Mouse (Mus musculus): ENCODE results near the gene Olfr657. TPM values are rescaled to one million over a fixed set of nuclear protein-coding genes. Genes with fewer than 3 reads are reported as not detected.

Gene Olfr657
- not detected in 2 replicates for polyA plus RNA-seq (2021; fragmentation: Nextera tagmentation)
- long read RNA-seq, experiment 1, result 0 reads
- long read RNA-seq, experiment 2, result 0 reads

GRCm38 (mm10) chr7:104624494-104624893, at the start of gene Olfr657:
Gene Olfr657, plus strand, starts transcription at chr7:104624794.

GRCm38 (mm10) chr7:104577014-104577413, 47.6 kb upstream of the Olfr657 start, which contains the start of gene Olfr653:
Gene Olfr653, plus strand, starts transcription at chr7:104577314.

GRCm38 (mm10) chr7:104586725-104587124, 37.9 kb upstream of the Olfr657 start, which contains the start of gene Olfr654:
Gene Olfr654, plus strand, starts transcription at chr7:104587025.

DNA sequence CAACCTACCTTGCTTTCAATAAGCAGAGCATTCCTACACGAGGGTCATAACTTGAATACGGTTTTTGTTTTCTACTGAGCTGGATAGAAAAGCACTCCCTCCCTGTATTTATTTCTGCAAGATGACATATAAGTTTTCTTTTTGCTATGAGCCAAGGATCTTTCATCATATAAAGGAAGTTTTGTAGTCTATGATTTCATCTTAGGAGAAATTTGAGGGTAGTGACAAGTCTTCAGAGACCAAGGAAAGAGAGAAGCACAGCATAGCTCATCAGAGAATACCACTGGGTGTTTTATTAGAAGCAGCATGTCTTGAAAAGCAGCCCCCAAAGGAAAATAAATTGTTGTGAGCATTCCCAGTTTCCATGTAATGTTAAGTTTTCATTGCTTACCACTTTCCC, 22.9 kb upstream of the Olfr657 start, which contains the start of gene Olfr655:
Olfr655 (minus strand) TSS at position 101 of the 400 bp plus-strand sequence.

DNA sequence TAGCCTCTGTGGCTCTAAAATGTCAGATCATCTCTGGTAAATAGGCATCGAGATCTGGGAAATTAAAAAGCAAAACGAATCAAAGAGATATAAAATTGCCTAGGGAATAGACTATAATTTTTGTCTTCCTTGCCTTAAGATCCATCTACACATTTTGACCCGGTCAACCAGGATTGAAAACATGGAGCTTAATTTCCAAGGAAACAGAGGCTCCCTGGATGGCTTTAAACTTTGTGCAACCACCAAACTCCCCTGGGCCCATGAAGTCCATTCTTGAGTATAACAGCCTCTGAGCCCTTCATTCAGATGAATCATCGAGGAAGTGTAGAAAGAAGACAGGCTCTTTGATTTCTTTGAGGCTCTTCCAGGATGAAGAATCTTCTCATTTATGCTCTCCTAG, 10.9 kb upstream of the Olfr657 start, which contains the start of gene Olfr656:
Olfr656 (plus strand) TSS at position 301 of the 400 bp plus-strand sequence.

GRCm38 (mm10) chr7:104646841-104647482, 22.4 kb downstream of the Olfr657 start, which contains the start of gene Olfr658:
Gene Olfr658, minus strand, starts transcription at chr7:104647305.

GRCm38 (mm10) chr7:104666453-104666852, 41.9 kb downstream of the Olfr657 start, which contains the start of gene Olfr659:
Gene Olfr659, plus strand, starts transcription at chr7:104666753.

DNA sequence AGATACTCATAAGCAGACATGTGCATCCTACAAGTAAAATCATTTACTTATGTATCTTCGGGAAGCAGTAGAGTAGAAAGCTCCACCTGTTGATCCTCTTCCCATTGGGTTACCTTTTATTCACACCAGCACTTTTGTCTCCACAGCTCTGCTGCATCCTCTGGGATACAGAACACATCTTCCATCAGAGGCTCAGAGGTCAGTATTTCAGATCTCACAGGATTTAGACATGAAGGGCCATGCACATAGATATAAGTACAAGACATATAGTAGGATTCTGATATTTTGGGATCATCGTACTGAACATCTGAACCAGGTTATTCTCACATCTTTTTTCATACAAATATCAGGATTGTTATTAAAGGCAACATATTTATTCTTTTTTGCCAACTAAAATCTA, 61.6 kb downstream of the Olfr657 start, which contains the start of gene Olfr661:
Olfr661 (plus strand) TSS at position 301 of the 400 bp plus-strand sequence.

Other genes with a start within 250 kb of the Olfr657 start
- not detected in 2 replicates for gene Trim30c, start 224.0 kb upstream of the Olfr657 start, polyA plus RNA-seq (2021; fragmentation: Nextera tagmentation)
- 0.59 and 0.65 TPM in 2 replicates for gene Trim30a, start 159.6 kb upstream of the Olfr657 start, polyA plus RNA-seq (2021; fragmentation: Nextera tagmentation)
- gene Trim30d, start 116.9 kb upstream of the Olfr657 start, polyA plus RNA-seq (2021; fragmentation: Nextera tagmentation), result 0.40 and 0.46 TPM in 2 replicates
- gene Olfr651, start 74.7 kb upstream of the Olfr657 start, polyA plus RNA-seq (2021; fragmentation: Nextera tagmentation), result not detected in 2 replicates
- gene Olfr652, start 63.9 kb upstream of the Olfr657 start, polyA plus RNA-seq (2021; fragmentation: Nextera tagmentation), result 0.04 TPM in 1 of 2 replicates, not detected in the other
- gene Olfr653, start 47.5 kb upstream of the Olfr657 start, polyA plus RNA-seq (2021; fragmentation: Nextera tagmentation), result not detected in 2 replicates
- not detected in 2 replicates for gene Olfr654, start 37.8 kb upstream of the Olfr657 start, polyA plus RNA-seq (2021; fragmentation: Nextera tagmentation)
- gene Olfr655, start 23.0 kb upstream of the Olfr657 start, polyA plus RNA-seq (2021; fragmentation: Nextera tagmentation), result not detected in 2 replicates
- gene Olfr656, start 10.8 kb upstream of the Olfr657 start, polyA plus RNA-seq (2021; fragmentation: Nextera tagmentation), result not detected in 2 replicates
- gene Olfr658, start 22.5 kb downstream of the Olfr657 start, polyA plus RNA-seq (2021; fragmentation: Nextera tagmentation), result 0.09 and 0.13 TPM in 2 replicates
- not detected in 2 replicates for gene Olfr659, start 42.0 kb downstream of the Olfr657 start, polyA plus RNA-seq (2021; fragmentation: Nextera tagmentation)
- gene Olfr661, start 61.7 kb downstream of the Olfr657 start, polyA plus RNA-seq (2021; fragmentation: Nextera tagmentation), result not detected in 2 replicates
- not detected in 2 replicates for gene Usp17le, start 152.7 kb downstream of the Olfr657 start, polyA plus RNA-seq (2021; fragmentation: Nextera tagmentation)
- gene Usp17lb, start 217.8 kb downstream of the Olfr657 start, polyA plus RNA-seq (2021; fragmentation: Nextera tagmentation), result not detected in 2 replicates
- not detected in 2 replicates for gene Usp17la, start 232.2 kb downstream of the Olfr657 start, polyA plus RNA-seq (2021; fragmentation: Nextera tagmentation)